Mouse (Mus musculus): Measurements from ENCODE around the gene Tor1aip1.

- TF ChIP-seq CTCF (IDR thresholded peaks at IDR 0.05; ENCODE audit: borderline replicate concordance, control insufficient read depth, extremely low read depth, insufficient read depth, low read length, poor library complexity) = no peak
- TF ChIP-seq POLR2A (IDR thresholded peaks at IDR 0.05; ENCODE audit: control insufficient read depth, extremely low read depth, insufficient read depth, low read length, poor library complexity) = no peak
Observed at GRCm38 (mm10) chr1:156042481-156042880, 6.2 kb upstream of the Tor1aip1 start.
